Mouse (Mus musculus): ENCODE results near the gene 4930564D02Rik. TPM values are rescaled to one million over a fixed set of nuclear protein-coding genes. Genes with fewer than 3 reads are reported as not detected.

Gene 4930564D02Rik
- polyA plus RNA-seq, 1 experiment from 2014 or later = not detected

Other genes starting within 250 kb of the 4930564D02Rik start
- 10.2 and 14.5 TPM in 2 replicates for gene Mov10, start 248.3 kb upstream of the 4930564D02Rik start, polyA plus RNA-seq (2015; fragmentation: Nextera tagmentation; extraction: Ambion mirVana)
- gene St7l, start 202.8 kb upstream of the 4930564D02Rik start, polyA plus RNA-seq (2015; fragmentation: Nextera tagmentation; extraction: Ambion mirVana) = 41.3 and 41.9 TPM in 2 replicates
- gene Capza1, start 202.3 kb upstream of the 4930564D02Rik start, polyA plus RNA-seq (2015; fragmentation: Nextera tagmentation; extraction: Ambion mirVana) = 180 and 182 TPM in 2 replicates
- 0.63 and 0.75 TPM in 2 replicates for gene Wnt2b, start 104.9 kb upstream of the 4930564D02Rik start, polyA plus RNA-seq (2015; fragmentation: Nextera tagmentation; extraction: Ambion mirVana)
- 62.9 and 66.5 TPM in 2 replicates for gene Cttnbp2nl, start 13.7 kb upstream of the 4930564D02Rik start, polyA plus RNA-seq (2015; fragmentation: Nextera tagmentation; extraction: Ambion mirVana)

All from hindbrain, embryonic 13.5 days (tissue).